Mouse (Mus musculus): ENCODE data around the gene B3gat1. TPM values are rescaled to one million over a fixed set of nuclear protein-coding genes. Genes with fewer than 3 reads are reported as not detected.

The B3gat1 gene
- total RNA-seq (2023), result not detected

DNA sequence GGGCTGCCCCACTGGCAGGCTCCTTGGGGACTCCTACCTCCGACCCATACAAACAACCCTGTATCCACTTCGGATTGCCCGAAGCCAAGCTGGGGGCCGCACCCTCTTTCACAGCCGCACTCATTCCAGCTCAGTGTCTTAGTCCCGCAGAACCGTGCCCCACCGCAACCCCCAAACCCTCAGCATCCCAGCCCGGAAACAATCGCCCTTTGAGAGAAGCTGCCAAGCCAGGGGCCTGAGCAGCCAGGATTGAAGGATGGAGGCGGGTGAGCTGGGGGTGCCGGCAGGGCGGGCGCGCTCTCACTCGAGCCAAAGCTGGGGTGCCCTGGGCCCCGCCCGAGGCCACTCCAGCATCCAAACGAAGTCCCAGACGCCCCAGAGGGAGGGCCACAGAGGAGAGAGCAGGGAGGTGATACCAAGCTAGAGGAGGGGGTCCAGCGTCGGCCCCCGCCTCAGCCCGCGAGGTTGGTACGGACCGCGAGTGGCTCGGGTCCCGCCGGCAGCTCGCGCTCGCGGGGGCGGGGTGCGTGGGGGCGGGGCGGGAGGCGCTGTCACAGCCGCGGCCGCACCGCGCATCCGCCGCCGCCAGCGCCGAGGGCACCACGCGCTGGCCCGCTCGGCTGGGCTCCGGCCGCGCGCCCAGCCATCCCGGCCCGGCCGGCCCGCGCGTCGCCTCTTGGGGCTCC is at the start of gene B3gat1:
TSS of gene B3gat1 (plus strand) at position 523 of the 686 bp plus-strand sequence.

GRCm38 (mm10) chr9:26805935-26806666 is 72.6 kb downstream of the B3gat1 start, which contains the start of gene Glb1l2:
Gene Glb1l2 (minus strand): TSS chr9:26806468.

Other genes with a start within 250 kb of the B3gat1 start
- gene Glb1l2, start 72.7 kb downstream of the B3gat1 start, total RNA-seq (2023), result not detected
- gene Glb1l3, start 127.2 kb downstream of the B3gat1 start, total RNA-seq (2023), result not detected
- gene Gm1110, start 189.4 kb downstream of the B3gat1 start, total RNA-seq (2023), result not detected

Measured in monocyte, adult 59 days (primary cell).